Mouse (Mus musculus) embryonic stem cell, embryonic (primary cell): ENCODE results near the gene Pdcd1.
"Not testable (repeated sequence)": the region's sequence is repeated elsewhere in the genome, so short reads cannot be mapped to it uniquely, and the experiment has no call there.

ENCODE experiments used
- CTCF ChIA-PET, 4 experiments: fragments of 300-600 bp in 2 of 4; fragments of 350-600 bp in 2 of 4; sonication (Branson Sonifier 250); formaldehyde crosslinking; loops; one replicate each; lab custom pipeline; 2022; ENCODE audit warnings: inconsistent platforms in 2 of 4; lab: Charles Lee
- POLR2A ChIA-PET, 4 experiments: fragments of 300-600 bp in 2 of 4; fragments of 350-600 bp in 2 of 4; sonication (Branson Sonifier 250); formaldehyde crosslinking; loops; one replicate each; lab custom pipeline; 2022; ENCODE audit warnings: antibody characterized with exemption in 4 of 4, inconsistent platforms in 1 of 4; lab: Charles Lee

Pdcd1 gene

DNA sequence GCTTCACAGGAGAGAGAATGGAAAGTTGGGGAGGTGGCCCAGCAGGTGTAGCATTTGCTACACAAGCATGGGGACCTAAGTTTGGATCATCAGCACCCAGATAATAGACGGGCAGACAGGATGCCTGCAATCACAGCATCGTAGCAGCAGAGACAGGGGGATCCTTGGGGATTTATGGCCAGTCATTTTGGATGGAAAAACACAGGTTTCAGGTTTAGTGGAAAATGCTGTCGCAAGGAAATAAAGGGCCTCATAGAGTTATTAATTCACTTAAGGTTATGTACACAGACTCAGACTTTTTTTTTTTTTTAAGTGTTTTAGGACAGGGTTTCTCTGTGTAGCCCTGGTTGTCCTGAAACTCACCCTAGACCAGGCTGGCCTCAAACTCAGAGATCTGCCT is 6.8 kb downstream of the Pdcd1 start:
- ChIA-PET CTCF (no interaction called here), POLR2A (interaction anchor here in 1 of 4 experiments (0.5 kb wide), 1 partner anchor 125 kb away, joined by 3 read pairs; no protein-coding TSS in a partner anchor)

- POLR2A ChIA-PET: interaction anchor here in 1 of 4 experiments (0.7 kb wide), 1 partner anchor 22 kb away, joined by 4 read pairs; no protein-coding TSS in a partner anchor
- CTCF ChIA-PET: no interaction called here
Measured at GRCm38 (mm10) chr1:94040391-94040790, 12.0 kb downstream of the Pdcd1 start.

DNA sequence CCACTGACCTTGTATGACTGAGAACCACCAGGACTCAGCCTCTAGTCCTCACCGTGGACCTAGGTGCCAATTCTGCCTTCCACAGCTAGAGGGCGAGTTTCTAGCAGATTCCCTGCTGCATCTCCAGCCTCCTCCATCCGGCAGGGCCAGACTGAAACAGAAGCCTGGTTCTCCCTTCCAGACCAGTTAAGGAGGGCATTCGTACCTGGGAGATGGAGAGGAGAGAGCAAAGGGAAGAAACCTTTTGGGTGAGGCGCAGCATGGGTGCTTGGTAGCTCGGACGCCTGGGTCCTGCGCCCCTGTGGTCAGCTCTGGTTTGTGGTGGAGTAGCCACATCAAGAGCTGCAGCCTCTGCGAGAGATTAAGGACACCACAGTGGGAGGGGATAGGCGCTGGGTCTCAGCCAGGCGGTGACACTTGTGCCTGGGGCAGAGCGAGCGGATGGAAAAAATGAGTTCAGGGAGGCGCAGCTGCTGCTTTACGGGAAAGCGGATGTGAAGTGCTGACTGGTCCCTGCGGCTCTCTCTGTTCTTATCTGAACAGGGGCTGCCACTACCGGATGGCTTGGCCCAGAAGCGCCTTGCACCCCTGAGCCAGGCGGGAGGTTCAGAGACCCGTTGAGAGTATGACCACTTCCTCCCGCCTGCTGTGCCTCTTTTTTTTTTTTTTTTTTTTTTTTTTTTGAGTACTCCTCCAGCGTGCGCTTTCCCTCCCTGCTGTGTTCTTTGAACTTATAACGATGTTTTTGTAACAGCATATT is 17.2 kb downstream of the Pdcd1 start:
- ChIA-PET CTCF (interaction anchor here (0.6 to 2.2 kb wide), 16 partner anchors 9 to 758 kb away, joined by 3 to 11 read pairs (median 4); partner anchors contain the start of gene Neu4 (in 1 of the 4)), POLR2A (interaction anchor here in 2 of 4 experiments (0.7 to 1.3 kb wide), 3 partner anchors 11 to 389 kb away, joined by 3 read pairs; no protein-coding TSS in a partner anchor)

DNA sequence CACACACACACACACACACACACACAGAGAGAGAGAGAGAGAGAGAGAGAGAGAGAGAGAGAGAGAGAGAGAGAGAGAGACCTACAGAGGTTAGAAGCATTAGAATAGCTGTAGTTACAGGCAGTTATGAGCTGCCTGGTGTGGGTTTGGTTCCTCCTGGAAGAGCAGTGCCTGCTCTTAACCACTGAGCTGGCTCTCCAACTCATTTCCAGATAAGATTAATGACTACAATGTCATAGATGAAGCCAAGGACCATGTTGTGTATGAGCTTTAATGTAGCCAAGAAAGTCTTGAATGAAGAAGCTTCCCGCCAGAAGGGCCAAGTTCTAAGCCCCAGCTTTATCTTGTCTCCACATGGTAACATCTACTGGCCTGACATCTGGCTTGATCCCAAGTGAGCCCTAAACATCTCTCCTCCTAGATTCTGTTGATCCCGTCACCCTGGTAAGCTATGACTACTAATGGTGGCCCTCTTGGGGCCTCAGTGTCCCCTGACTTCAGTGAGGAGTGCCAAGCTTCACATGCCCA is 19.2 kb downstream of the Pdcd1 start:
- ChIA-PET POLR2A (interaction anchor here in 1 of 4 experiments (0.6 kb wide), 2 partner anchors 313 to 436 kb away, joined by 3 to 4 read pairs; no protein-coding TSS in a partner anchor), CTCF (interaction anchor here in 2 of 4 experiments (0.5 to 1.5 kb wide), 4 partner anchors 10 to 45 kb away, joined by 3 to 5 read pairs (median 3); no protein-coding TSS in a partner anchor)

- ChIA-PET CTCF (no interaction called here), POLR2A (no interaction called here)
Measured at GRCm38 (mm10) chr1:94028741-94029140, 23.6 kb downstream of the Pdcd1 start.

DNA sequence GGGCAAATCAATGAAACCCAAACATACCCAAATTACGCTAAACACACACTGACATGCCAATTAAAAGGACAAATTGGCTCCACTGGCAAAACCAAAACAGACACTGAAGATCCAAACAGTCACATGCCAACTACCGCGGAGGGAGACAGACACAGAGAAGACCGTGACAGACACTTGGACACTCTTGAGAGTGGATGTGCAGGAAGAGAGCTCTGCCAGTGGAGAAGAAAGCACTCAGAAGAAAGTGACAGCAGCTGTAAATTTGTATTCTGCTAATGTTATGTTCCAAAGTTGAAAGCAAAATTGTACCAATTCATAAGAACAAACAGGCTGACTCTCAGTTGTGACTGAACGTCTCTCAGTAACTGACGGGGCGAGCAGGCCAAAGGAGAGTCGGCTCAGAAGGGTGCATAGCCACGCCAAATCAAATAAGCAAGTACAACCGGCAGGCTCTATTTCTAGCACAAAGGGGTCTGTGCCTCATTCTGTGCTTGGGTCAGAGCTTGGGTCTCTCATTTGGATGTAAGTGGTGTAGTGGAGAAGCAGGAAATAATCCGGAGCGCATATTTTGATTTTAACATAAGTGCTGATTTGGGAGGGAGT is 24.7 kb downstream of the Pdcd1 start:
- ChIA-PET CTCF (interaction anchor here in 1 of 4 experiments (2.4 kb wide), 1 partner anchor 7 kb away, joined by 9 read pairs; no protein-coding TSS in a partner anchor), POLR2A (no interaction called here)

GRCm38 (mm10) chr1:94020151-94020550 is 32.2 kb downstream of the Pdcd1 start, which contains the start of gene Neu4:
TSS of gene Neu4 (plus strand) at chr1:94020451.
- POLR2A ChIA-PET: no interaction called here
- CTCF ChIA-PET: interaction anchor here in 1 of 4 experiments (0.8 kb wide), 1 partner anchor 15 kb away, joined by 3 read pairs; no protein-coding TSS in a partner anchor

- POLR2A ChIA-PET: no interaction called here
Measured at GRCm38 (mm10) chr1:94011643-94012042, 40.7 kb downstream of the Pdcd1 start.

GRCm38 (mm10) chr1:94008826-94009225 is 43.5 kb downstream of the Pdcd1 start:
- CTCF ChIA-PET: not testable (repeated sequence)
- POLR2A ChIA-PET: interaction anchor here in 1 of 4 experiments (1.2 kb wide), 1 partner anchor 7 kb away, joined by 4 read pairs; no protein-coding TSS in a partner anchor

More at GRCm38 (mm10) chr1:94011643-94012042, 40.7 kb downstream of the Pdcd1 start:
- CTCF ChIA-PET: no interaction called here

DNA sequence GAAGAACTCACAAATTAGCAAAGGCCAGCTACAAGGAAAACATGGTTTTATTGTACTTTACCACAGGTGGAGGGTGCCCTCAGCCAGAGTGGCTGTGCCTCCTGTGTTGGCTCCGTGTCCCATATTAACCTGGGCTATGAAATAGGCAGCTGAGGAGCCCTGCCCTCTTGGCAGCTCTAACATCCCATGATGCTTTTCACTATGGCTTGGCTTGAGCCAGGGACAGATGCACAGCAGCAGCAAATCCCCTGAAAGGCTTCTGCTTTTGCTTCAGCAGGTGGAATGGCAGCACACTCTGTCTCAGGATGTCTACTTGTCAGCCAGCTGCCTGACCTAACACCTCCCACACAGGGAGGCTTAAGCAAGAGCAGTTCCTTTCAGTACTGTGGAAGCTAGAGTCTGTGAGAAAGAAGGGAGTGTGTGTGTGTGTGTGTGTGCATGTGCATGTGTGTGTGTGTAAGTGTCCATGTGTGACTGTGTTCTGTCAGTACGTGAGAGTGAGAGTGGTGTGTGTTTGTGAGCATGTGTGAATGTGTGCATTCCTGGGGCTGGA is 46.3 kb downstream of the Pdcd1 start:
- CTCF ChIA-PET, POLR2A ChIA-PET: not testable (repeated sequence)

GRCm38 (mm10) chr1:94001023-94001422 is 51.3 kb downstream of the Pdcd1 start:
- POLR2A ChIA-PET: no interaction called here
- CTCF ChIA-PET: no interaction called here

GRCm38 (mm10) chr1:93991491-93991890 is 60.9 kb downstream of the Pdcd1 start:
- CTCF ChIA-PET: not testable (repeated sequence)

DNA sequence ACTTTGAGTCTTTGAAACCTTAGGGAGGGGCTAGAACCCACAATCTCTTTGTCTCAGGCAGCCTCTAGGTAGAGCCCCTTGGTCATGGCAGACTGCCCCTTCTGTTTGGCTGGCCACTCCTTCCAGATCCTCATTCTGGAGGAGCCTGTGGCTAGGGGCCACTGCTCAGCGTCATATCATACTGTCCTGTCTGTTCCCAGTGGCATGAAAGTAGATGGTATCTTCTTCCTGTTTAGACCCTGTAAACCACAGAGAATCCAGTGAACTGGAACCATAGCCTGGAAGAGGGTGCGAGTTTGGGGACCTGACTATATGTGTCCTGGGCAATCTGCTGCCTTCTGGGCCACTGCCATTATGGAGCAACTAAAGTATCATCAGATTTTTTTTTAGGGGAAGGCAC is 61.3 kb downstream of the Pdcd1 start:
- CTCF ChIA-PET, POLR2A ChIA-PET: not testable (repeated sequence)

More at GRCm38 (mm10) chr1:93991491-93991890, 60.9 kb downstream of the Pdcd1 start:
- POLR2A ChIA-PET: not testable (repeated sequence)

DNA sequence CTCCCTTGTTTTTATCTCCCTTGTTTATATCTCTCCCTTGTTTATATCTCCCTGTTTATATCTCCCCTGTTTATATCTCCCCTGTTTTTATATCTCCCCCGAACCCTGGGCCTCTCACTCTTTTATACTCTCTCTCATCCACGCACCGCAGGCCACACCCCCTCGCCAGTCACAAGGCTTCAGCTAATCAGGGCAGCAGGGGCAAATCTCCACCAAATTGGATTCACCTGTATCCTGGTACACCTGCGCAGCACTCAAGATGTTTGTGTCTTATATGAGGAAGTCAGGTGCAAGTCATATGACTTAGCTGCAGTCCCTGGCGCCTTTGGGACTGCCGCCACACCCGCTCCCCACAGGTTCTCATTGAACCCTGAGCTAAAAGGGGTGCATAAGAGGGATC is 62.1 kb downstream of the Pdcd1 start, which contains the start of gene Gal3st2c:
Gene Gal3st2c, plus strand, starts transcription at position 301 of the 400 bp plus-strand sequence.
- CTCF ChIA-PET, POLR2A ChIA-PET: not testable (repeated sequence)

DNA sequence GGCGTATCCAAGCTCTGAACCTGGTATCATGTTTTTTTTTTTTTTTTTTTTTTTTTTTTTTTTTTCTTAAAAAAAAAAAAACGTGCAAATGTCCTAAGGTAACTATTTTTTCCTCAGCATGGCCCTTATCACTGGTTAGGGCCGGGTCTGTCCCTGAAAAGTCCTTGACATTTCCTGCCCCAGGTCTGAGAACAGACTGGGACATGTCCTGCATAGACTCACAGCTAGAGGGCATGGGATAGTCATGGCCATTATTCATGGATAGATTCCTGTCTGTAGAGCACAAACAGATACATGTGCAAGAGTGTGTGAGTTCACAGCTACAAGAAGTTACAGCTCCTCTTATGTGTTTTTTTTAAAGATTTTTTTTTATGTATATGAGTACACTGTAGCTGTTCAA is 63.6 kb downstream of the Pdcd1 start:
- ChIA-PET CTCF (interaction anchor here in 1 of 4 experiments (0.6 kb wide), 1 partner anchor 150 kb away, joined by 3 read pairs; no protein-coding TSS in a partner anchor), POLR2A (interaction anchor here in 1 of 4 experiments (0.5 kb wide), 1 partner anchor 28 kb away, joined by 3 read pairs; no protein-coding TSS in a partner anchor)
